Mouse (Mus musculus): Measurements from ENCODE around the gene Gm10447.
"Not testable (repeated sequence)": the region's sequence is repeated elsewhere in the genome, so short reads cannot be mapped to it uniquely, and the experiment has no call there.

The Gm10447 gene

GRCm38 (mm10) chr11:53446183-53446582, 10.7 kb downstream of the Gm10447 start:
- no peak for DNase-seq (ENCODE audit: extremely low read depth, insufficient read length, low spot score)

GRCm38 (mm10) chr11:53445562-53445961, 11.3 kb downstream of the Gm10447 start:
- DNase-seq (ENCODE audit: extremely low read depth, insufficient read length, low spot score) = no peak

DNA sequence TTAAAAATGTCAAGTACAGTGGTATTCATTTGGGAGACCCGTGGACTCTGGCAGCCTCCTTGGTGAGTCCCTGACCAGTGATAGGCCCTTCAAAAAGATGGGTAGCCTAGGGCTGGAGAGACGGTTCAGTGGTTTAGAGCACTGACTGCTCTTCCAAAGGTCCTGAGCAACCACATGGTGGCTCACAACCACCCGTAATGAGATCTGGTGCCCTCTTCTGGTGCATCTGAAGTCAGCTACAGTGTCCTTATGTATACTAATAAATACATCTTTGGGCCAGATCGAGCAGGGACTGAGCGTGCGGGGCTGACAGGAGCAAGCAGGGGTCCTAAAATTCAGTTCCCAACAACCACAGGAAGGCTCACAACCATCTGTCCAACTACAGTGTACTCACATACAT, 13.0 kb downstream of the Gm10447 start:
- no peak for DNase-seq (ENCODE audit: extremely low read depth, insufficient read length, low spot score)

DNA sequence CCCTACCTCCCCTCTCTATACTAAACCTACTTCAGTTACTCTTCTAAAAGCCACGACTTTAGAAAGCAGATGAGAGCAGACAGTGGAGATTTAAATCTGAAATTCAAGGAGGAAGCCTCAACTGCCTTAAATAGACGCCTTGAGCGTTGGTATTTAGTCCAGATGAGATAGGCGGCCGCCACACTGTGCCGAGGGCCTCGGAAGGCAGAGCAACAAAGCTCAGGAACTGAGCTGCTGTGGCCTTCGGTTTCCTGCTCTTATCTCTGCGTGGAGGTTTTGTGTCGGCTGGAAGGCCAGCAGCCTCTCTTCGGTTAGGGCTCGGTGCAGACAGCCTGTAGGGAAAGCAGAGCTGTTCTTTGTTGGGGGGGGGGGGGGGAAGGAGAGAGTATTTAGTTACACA, 15.0 kb downstream of the Gm10447 start:
- DNase-seq (ENCODE audit: extremely low read depth, insufficient read length, low spot score) = no peak

GRCm38 (mm10) chr11:53436338-53436737, 20.6 kb downstream of the Gm10447 start:
- DNase-seq (ENCODE audit: extremely low read depth, insufficient read length, low spot score) = no peak

- DNase-seq (ENCODE audit: extremely low read depth, insufficient read length, low spot score) = no peak
Measured at GRCm38 (mm10) chr11:53435504-53435903, 21.4 kb downstream of the Gm10447 start.

DNA sequence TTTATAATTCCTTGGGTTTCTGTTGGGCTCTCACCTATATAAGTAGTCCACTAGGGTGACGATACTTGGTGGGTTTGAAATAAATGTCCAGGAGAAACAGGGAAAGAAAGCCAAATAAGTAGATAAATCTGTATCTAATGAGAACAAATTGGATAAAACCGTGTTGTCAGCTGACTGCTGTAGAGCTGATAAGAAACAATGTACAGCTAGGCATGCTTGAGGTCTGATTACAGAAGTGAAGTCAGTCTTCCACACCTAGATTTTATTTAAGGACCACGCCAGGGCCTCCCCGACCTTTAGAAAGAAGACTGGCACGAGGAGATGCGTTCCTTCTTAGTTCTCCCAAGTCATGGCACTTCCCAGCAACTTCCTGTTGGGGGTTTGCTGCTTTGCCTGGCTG, 23.9 kb downstream of the Gm10447 start:
- DNase-seq (ENCODE audit: extremely low read depth, insufficient read length, low spot score) = no peak

DNA sequence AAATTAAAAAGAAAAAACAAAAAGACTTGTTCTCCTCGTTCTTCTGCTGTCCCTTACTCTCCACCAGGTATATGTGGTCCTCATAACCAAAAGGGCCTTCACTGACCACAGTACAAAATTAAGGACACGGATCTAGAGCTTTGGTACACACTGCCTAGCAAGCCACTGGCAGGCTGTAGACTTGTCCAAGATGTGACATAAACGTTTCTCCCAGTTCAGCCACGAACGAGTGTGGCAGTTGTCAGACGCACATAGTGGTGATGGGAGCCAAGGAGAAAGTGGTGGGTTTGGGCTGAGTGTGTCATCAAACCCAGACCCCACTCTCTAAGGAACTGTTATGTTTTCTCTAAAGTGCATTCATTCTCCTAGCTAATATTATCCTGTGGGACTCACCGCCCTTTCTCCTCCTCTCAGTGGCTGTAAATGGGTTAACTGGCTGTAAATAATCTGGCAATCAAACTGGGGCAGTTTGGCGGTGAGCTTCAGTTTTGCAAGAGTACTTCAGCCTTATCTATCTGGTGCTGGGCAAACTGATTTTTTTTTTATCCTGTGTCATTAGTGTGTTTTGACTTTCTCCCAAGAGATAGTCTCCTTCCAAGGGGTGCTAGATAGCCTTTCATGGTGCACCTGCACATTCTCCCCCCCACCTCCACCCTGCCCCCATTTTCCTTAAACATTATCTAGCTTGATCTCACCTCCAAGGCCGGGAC, 25.4 kb downstream of the Gm10447 start:
- no peak for DNase-seq (ENCODE audit: extremely low read depth, insufficient read length, low spot score)

DNA sequence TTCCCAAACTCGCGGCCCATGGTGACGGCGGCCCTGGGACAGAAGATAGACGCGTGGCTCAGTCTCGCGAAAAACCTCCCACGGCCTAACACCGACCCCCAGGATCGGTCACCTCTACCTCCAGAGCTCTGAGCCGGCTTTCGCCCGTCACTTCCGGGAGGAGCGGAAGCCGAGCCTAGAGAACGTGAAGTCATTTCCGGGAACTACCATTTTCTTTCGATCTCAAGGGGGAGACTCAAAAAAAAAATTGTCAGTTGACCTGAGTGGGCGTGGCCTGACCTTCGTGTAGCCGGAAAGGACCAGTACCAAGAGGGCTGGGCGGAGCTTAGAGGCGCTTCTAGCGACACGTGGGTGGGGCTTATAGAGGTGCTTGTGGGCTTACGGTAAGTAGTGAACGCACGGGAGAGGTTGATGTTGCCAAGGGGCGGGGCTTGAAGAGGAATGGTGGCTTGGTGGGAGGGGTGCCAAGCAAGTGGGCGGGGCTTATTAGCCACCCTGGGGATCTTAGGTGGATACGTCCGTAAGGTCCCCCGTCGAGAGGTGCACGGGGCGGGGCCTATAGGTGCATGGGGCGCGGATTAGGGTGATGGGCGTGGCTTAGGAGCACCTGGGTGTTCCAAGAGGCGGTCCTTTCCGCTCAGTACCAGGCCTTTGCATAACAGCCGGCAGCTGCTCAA, 26.1 kb downstream of the Gm10447 start, which contains the start of the genes Uqcrq and Gdf9:
Uqcrq (minus strand) TSS at position 162 of the 677 bp plus-strand sequence.
Gdf9 (plus strand) TSS at position 354 of the 677 bp plus-strand sequence.
- DNase-seq (ENCODE audit: extremely low read depth, insufficient read length, low spot score) = peak; percentile 97

GRCm38 (mm10) chr11:53430300-53430669, 26.6 kb downstream of the Gm10447 start:
- peak; percentile 91 for DNase-seq (ENCODE audit: extremely low read depth, insufficient read length, low spot score)

- DNase-seq (ENCODE audit: extremely low read depth, insufficient read length, low spot score) = no peak
Measured at GRCm38 (mm10) chr11:53429182-53429581, 27.7 kb downstream of the Gm10447 start.

GRCm38 (mm10) chr11:53428716-53429057, 28.2 kb downstream of the Gm10447 start:
- DNase-seq (ENCODE audit: extremely low read depth, insufficient read length, low spot score) = no peak

GRCm38 (mm10) chr11:53427993-53428715, 28.8 kb downstream of the Gm10447 start:
- no peak for DNase-seq (ENCODE audit: extremely low read depth, insufficient read length, low spot score)

GRCm38 (mm10) chr11:53426914-53427313, 30.0 kb downstream of the Gm10447 start:
- not testable (repeated sequence) for DNase-seq (ENCODE audit: extremely low read depth, insufficient read length, low spot score)

- DNase-seq (ENCODE audit: extremely low read depth, insufficient read length, low spot score) = no peak
Measured at GRCm38 (mm10) chr11:53425711-53426255, 31.1 kb downstream of the Gm10447 start.

- DNase-seq (ENCODE audit: extremely low read depth, insufficient read length, low spot score) = no peak
Measured at GRCm38 (mm10) chr11:53425251-53425650, 31.7 kb downstream of the Gm10447 start.

- no peak for DNase-seq (ENCODE audit: extremely low read depth, insufficient read length, low spot score)
Measured at GRCm38 (mm10) chr11:53424826-53425225, 32.1 kb downstream of the Gm10447 start.

DNA sequence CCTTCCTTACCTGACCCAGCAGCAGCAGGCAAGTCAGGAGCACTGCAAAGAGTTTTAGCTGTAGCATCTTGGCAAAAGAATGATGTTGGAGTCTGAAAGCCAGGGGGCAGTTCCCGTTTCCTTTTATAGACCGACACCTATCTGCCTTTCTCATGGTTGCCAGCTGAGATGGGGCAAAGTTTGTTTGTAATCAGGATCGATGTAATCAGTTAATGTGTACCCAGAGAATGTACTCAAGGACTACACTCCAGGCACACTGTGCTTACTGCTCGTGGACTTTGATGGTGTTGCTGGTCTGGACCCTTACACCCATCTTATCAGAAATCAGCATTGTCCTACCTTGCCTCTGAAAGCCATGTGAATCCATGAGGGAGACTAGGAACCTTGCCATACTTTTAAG, 33.9 kb downstream of the Gm10447 start, which contains the start of gene Leap2:
Leap2 (minus strand) TSS at position 135 of the 400 bp plus-strand sequence.
- DNase-seq (ENCODE audit: extremely low read depth, insufficient read length, low spot score) = no peak

DNA sequence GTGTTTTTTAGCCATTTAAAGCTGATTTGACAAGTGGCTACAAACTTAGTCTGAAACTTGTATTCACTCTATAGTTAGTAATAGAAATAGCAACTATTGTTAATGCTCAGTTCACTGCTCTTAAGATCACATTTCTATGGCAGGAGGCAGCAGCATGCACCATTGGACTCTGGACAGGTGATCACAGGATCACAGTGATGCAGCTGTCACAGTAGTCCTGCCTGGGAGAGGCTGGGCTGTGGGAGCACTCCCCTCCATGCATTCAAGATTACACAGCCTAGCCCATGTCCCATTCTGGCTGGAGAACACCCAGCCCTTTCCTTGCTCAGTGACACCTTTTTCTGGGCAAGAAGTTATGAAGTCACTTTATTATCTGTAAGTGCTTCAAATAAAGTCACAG, 38.9 kb downstream of the Gm10447 start:
- DNase-seq (ENCODE audit: extremely low read depth, insufficient read length, low spot score) = no peak

- DNase-seq (ENCODE audit: extremely low read depth, insufficient read length, low spot score) = no peak
Measured at GRCm38 (mm10) chr11:53413871-53414270, 43.0 kb downstream of the Gm10447 start.

DNA sequence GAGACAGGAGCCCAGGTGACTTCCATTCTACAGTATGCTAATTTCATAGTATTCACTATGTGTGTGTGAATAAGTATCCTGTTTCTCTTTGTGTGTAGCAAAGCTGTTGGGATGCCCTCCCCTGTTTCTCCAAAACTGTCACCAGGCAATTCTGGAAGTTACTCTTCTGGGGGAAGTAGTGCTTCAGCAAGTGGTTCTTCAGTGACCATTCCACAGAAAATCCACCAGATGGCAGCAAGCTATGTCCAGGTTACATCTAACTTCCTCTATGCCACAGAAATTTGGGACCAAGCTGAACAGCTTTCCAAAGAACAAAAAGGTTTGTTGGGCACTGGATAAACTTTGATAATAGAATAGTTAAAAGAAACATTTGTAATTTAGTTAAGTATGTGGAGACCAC, 45.2 kb downstream of the Gm10447 start:
- no peak for DNase-seq (ENCODE audit: extremely low read depth, insufficient read length, low spot score)

Measured in 3134 (cell line).